Mouse (Mus musculus) olfactory bulb, adult 2 months (tissue): ENCODE data around the gene Grasp.
A peak's percentile ranks its signal among the peaks of the same experiment; 100 is the strongest.

Experiments
- CTCF ChIP-seq: fragments of 200-500 bp; IDR thresholded peaks from 2 replicates; pipeline ENCODE4 v1.5.1; 2012; ENCODE audit warnings: low read depth, mild to moderate bottlenecking, low read length, moderate library complexity; ENCODE audit not compliant: insufficient read depth
- POLR2A ChIP-seq: fragments of 200-500 bp; IDR thresholded peaks from 2 replicates; pipeline ENCODE4 v1.6.1; 2012; ENCODE audit warnings: mild to moderate bottlenecking, low read depth, low read length, moderate library complexity; ENCODE audit not compliant: insufficient read depth

DNA sequence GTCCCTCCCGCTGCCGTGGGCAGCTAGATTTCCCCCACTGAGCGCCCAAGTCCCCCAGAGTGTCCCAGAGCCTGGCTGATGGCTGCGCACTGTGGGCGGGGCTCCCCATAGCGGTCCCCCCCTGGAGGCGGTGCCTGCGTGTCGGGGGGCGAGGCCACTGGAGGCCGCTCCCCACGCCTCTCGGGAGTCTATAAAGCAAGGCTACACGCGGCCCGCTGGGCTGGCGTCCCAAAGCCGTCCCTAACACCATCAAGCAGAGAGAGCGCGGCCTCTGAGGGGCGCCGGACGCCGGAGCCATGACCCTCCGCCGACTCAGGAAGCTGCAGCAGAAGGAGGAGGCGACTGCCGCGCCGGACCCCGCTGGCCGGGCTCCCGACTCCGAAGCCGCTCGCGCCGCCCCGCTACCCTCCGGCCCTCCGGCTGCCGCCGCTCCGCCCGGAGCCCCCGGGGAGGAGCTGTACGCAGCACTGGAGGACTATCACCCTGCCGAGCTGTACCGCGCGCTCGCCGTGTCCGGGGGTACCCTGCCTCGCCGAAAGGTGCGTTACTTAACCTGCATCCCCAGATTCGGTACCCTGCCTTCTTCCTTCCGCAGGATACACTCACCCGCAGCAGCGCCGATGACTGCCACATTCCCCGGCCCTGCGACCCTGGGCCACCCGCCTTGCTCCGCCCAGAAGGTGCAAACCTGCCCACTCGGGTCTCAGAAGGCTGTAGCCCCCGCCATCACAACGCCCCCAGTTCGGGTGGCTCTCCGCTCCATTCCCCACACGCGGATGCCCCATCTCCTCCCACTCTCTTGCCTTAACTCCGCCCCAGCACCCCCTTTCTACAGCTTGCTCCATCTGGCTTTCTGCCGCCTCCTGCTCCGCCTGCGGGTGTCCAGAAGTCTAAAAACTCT, at the start of gene Grasp:
- TF ChIP-seq POLR2A (peak; percentile 97), CTCF (no peak)
